Mouse (Mus musculus): Measurements from ENCODE around the gene Eif4e2.

- TF ChIP-seq POLR2A (IDR thresholded peaks at IDR 0.05; ENCODE audit: borderline replicate concordance, insufficient read depth, low read length): no peak
- TF ChIP-seq CTCF (IDR thresholded peaks at IDR 0.05; ENCODE audit: borderline replicate concordance, insufficient read depth, low read depth, low read length): no peak
Observed at GRCm38 (mm10) chr1:87164796-87165184, 48.9 kb upstream of the Eif4e2 start.
